Mouse (Mus musculus): ENCODE data around the gene Prune2.

The Prune2 gene

DNA sequence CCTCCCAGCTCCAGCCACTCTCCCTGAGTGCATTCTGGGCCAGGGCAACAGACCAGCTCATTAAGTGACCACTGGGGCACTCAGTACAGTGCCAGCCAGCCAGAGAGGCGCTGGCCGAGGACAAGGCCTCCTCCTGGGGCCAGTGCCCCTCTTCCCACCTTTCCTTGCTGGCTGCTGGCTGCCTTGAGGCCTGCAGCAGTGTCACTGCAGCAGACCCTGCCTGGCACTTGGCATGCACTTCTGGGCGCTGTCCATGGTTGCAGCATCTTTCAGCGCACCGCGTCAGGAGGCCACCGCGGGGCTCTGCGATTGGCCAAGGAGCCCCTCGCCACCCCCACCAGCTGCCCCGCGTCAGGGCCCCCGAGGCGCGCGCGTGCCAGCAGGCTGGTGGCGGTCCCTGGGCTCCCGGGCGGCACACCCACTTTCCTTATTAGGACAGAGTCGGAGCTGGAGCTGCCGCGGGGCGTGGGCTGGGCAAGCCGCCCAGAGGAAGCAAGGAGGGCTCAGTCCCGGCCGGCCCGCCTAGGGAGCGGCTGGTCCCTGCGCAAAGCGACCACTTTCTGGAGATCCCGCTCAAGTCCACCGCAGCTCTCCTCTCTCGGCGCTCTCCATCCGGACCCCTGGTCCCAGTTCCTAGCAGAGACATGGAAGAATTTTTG, at the start of gene Prune2:
Gene Prune2 (plus strand): TSS at position 506 of the 659 bp plus-strand sequence.
- DNase-seq (ENCODE audit: low spot score): peak; percentile 88

DNA sequence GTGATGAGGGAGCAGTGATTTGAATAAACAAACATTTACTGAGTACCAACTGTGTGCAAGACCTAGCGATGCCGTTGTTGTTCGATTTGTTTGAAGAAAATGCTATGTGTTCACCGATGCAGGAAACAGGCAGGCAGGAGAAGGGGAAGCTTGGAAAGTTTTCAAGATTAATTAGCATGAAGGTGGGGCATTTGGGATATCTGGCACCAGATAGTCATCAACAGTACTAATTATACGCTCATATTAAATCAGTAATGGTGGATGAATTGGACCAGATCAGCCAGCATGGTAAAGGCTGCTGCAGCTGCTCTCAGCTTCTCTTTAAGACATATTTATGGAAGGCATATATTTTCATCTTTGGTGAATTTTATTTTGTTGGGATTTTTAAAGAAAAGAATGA, 44.4 kb upstream of the Prune2 start:
- peak; percentile 7 for DNase-seq (ENCODE audit: low spot score)

- DNase-seq (ENCODE audit: low spot score): peak; percentile 6
Measured at GRCm38 (mm10) chr19:16924516-16924915, 31.4 kb upstream of the Prune2 start.

DNA sequence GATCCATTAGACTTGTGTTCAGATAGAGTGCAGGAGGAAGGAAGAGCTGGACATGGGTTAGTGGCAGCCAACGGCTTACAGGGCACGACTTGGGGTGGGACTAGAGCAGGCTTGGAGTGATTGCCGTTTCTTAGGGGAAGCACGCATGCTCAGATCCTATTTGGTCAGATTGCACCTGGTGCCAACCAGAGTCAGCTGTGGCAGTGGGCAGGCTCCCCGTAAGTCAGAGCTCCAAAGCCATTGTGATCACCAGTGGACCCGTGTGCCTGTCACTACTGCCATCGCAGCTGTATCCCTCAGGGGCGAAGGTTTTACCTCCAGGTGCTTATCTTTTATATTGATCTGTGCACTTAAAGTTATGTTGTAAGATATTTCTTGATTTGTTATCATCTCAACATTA, 21.3 kb upstream of the Prune2 start:
- no peak for DNase-seq (ENCODE audit: low spot score)

DNA sequence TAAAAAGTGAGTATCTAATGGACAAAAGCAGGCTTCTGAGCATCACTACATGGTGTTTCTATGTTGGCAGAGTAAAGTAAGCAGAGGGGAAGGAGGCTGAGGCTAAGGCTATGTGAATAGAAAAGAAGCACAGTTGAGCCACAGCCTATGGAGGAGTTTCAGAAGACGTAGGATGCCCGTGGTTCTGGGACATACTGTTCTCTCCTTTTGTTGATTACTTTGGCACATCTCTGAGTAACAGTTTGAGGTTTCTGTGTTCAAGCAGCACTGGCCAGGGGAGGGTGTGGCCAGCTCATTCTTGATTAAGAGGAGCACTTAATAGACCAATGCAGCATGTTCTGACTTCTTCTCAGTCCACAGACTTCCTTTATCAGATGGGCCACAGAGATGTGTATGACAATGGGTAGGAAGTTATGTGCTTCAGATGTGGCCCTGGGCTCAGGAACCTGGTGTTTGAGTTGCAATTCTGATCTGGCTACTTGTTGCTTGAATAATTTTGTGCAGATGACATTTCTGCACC, 7.1 kb upstream of the Prune2 start:
- no peak for DNase-seq (ENCODE audit: low spot score)

DNA sequence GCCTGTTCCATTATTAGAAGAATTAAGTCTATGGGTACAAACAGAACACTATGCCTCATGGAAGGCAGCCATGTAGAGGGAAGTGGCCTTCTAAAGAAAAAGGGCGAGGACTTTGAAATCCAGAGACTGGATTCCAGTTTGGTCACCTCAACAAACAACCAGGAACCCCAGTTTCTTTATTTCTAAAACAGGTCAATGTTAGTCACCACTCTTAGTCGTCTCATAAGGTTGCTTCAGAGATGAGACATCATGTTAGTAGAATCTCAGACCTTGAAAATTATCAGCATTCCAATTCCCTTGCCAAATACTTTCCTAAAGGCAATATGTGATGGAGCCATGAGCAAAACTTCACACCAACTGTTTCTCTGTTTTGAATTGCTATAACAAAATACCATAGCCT, 6.6 kb upstream of the Prune2 start:
- no peak for DNase-seq (ENCODE audit: low spot score)

DNA sequence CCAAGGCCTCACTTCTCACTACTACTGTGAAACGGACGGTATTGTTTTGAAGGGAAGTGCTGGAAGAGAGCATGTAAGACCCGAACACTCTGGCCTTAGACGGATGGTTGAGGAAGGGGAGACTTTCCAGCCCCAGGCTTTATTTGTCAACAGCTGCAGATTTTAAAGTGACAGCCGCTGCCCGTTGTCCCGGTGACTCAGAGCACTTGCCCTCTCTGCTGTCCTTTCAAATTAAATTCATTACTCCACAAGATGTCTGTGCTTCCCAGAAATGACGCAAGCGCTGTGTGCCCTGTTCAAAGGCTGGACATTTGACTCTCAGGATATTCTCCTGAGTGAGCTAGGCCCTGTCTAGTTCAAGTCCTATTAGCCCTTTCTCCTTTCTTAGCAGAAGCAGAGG, 5.9 kb upstream of the Prune2 start:
- DNase-seq (ENCODE audit: low spot score): peak; percentile 78

GRCm38 (mm10) chr19:16950664-16951363, 5.1 kb upstream of the Prune2 start:
- no peak for DNase-seq (ENCODE audit: low spot score)

DNA sequence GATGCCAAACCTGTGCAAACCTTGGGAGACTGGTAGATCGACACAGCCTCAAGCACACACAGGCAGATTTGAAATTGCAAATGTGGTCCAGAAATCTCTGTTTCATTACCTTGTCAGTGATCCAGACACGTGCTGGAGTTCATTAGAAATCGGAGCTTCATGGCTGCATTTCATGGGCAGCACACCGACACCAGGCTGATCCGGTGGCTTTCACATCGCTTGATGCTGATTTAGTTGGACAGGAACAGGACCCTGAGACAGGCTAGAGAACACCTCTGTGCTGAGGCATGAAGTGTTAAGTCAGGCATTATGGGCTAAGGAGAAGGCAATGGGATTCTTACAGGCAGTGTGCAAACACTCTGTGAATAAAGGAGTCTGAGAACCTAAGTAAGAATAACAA, 1.2 kb upstream of the Prune2 start:
- DNase-seq (ENCODE audit: low spot score): no peak

DNA sequence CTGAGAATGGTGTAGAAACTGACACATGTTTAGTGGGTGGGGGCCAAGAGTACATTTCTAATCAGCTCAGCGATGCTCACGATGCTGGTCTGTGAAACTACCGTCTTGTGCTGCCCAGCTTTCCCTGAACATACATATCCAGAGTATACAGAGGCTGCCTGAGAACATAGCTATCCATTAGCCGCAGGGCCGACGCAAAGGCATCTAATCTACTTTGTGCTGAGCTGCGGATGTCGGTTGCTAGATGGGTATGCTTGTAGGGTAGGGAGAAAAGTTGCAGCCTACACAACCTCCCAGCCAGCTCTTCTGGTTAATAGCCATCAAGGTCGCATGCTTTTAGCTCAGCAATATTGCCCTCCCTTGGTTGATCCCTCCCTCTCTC, 696 bp upstream of the Prune2 start:
- DNase-seq (ENCODE audit: low spot score): no peak

DNA sequence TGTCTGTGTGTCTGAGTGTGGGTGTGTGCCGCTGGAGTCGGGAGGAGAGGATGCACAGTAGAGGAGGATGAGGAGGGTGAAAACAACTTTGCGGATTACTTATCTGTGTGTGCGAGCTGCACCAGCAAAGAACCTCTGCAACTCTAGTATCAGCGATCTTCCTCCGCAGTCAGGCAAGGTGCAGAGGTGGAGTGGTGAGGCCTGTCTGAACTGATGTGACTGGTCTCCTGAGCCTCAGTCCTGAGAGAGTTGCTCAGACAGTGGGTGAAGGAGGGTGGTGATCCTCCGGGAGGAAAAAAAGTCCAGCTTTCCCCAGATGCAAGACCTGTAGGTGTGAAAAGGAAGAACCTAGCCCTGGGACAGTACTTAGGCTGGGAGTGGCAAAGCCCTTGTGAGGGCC, 401 bp downstream of the Prune2 start:
- DNase-seq (ENCODE audit: low spot score): peak; percentile 17

DNA sequence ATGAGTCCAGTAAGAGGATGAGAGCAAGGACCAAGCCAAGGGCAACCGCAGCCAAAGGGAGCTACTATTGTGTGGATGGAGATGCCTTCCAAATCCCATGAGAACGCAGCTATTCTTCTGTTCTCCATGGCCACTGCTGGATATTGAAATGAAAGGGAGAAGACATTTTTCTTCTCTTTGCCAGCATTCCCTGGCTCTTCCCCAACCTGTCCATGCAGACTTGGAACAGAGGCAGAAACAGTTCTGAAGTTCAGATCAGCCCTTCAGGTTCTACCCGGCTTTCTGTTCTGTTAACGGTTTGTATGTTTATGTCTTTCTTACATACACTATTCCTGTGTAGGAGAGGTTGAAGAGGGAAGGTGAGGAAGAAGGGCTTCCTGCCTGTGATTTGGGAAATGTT, 3.1 kb downstream of the Prune2 start:
- DNase-seq (ENCODE audit: low spot score): no peak

DNA sequence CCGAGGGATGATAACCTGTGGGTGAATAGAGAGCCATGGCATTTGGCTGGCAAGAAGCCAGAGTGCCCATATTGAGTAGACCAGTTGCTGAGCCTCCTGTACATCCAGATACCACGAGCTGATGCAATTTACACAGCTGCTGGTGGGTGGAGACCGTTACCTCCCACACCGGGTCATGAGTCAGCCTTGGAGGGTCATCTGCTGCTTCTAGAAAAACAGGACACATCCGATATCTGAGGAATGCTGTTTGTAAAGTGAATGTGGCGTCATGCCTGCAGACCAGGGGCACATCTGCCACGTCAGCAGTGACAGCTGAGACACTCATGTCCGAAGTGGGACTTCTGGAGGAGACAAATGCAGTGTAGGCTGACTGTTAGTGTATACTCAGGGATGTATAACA, 3.6 kb downstream of the Prune2 start:
- peak; percentile 83 for DNase-seq (ENCODE audit: low spot score)

DNA sequence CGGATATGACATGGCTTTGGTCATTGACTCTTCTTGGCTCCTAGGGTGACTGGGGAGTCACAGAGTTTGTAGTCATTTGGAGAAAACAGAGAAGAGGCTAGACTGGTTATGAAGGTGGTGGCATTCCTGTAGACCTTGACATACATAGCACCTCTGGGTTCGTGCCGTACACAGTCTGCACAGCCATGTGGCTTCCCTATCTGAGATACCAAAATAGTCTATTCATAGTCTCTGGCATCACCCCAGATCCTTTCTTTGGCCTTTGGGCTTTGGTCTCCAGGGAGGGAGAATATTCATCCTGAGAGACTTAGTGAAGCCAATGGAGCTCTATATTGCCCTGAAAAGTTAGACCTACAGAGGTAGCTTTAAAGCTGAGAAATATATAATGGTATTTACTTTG, 5.1 kb downstream of the Prune2 start:
- DNase-seq (ENCODE audit: low spot score): no peak

GRCm38 (mm10) chr19:16963178-16963577, 7.3 kb downstream of the Prune2 start:
- DNase-seq (ENCODE audit: low spot score): no peak

GRCm38 (mm10) chr19:16968768-16969167, 12.8 kb downstream of the Prune2 start:
- DNase-seq (ENCODE audit: low spot score): no peak

GRCm38 (mm10) chr19:16970612-16971011, 14.7 kb downstream of the Prune2 start:
- DNase-seq (ENCODE audit: low spot score): no peak

DNA sequence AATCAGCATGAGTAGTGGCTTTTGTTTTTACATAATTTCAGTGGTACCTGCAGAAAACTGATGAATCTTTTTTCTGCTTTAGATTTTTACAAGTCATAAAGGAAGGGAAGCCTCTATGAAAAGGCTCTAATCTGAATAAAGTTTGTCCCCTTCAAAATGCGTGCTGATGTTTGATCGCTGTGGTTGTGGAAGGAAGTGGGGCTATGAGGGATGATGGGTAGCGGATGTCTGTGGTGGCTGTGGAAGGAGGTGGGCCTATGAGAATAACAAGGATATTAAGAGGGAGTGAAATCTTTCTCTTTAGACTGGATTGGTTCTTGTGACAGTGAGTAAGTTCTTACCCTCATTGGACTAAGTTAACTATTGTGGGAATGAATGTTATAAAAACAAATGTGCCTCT, 23.0 kb downstream of the Prune2 start:
- DNase-seq (ENCODE audit: low spot score): no peak

GRCm38 (mm10) chr19:16981743-16982142, 25.8 kb downstream of the Prune2 start:
- no peak for DNase-seq (ENCODE audit: low spot score)

- DNase-seq (ENCODE audit: low spot score): peak; percentile 42
Measured at GRCm38 (mm10) chr19:16984897-16985296, 29.0 kb downstream of the Prune2 start.

- DNase-seq (ENCODE audit: low spot score): no peak
Measured at GRCm38 (mm10) chr19:16987984-16988383, 32.1 kb downstream of the Prune2 start.

- DNase-seq (ENCODE audit: low spot score): no peak
Measured at GRCm38 (mm10) chr19:16992151-16992550, 36.2 kb downstream of the Prune2 start.

GRCm38 (mm10) chr19:16994260-16994659, 38.3 kb downstream of the Prune2 start:
- DNase-seq (ENCODE audit: low spot score): no peak

- no peak for DNase-seq (ENCODE audit: low spot score)
Measured at GRCm38 (mm10) chr19:16997915-16998314, 42.0 kb downstream of the Prune2 start.
